Mouse (Mus musculus): ENCODE results near the gene 4930469K13Rik. TPM values are rescaled to one million over a fixed set of nuclear protein-coding genes. Genes with fewer than 3 reads are reported as not detected.
A peak's percentile ranks its signal among the peaks of the same experiment; 100 is the strongest.

Gene 4930469K13Rik
- polyA plus RNA-seq, 1 experiment from 2014 or later, result not detected

DNA sequence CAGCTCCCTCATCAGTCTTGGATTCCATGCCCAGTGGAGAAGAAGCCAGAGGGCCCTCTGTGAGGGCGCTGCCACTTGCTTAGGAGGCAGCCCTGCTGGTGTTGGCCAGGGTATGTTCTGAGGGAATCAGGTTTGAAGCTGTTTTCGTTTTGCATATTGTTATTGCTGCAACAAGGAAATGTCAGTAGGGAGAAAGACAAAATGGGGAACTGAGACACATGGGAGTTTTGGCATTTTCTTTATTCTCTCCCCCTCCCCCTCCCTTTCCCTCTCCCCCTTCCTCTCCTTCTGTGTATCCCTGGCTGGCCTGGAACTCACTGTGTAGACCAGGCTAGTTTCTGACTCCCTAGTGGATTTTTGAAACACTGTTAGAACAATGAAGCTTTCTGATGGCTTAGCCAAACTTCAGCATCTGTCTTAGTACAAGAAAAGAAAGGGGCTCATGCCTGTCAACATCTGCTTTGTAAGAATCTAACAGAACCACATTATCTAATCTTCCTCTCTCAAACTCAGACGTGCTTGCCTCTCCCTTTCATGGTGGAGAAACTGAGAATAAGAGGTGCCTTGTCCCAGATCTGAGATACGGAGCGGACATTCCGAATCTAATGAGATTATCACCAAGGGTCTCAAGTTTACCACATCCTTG is 86.2 kb downstream of the 4930469K13Rik start:
- Histone ChIP-seq H3K4me3 (ENCODE audit: low read depth, low read length) (no peak overlapping the region), H3K36me3 (ENCODE audit: control insufficient read depth, insufficient read depth, low read length) (no peaks in the 10 kb centered on the region), H3K27ac (ENCODE audit: low read depth, low read length) (no peak overlapping the region), H3K9ac (ENCODE audit: low read depth, low read length) (no peak overlapping the region), H3K4me1 (replicated peaks; ENCODE audit: control insufficient read depth, insufficient read depth, low read length) (no peaks in the 10 kb centered on the region), H3K9me3 (ENCODE audit: control insufficient read depth, low read length) (no peaks in the 10 kb centered on the region), H3K27me3 (replicated peaks; ENCODE audit: control insufficient read depth, insufficient read depth, low read length) (no peaks in the 10 kb centered on the region), H3K4me2 (no peak overlapping the region)
- DNase-seq (ENCODE audit: low spot score), result no peak
- ATAC-seq (replicated peaks; ENCODE audit: low FRiP score), result no peak
- 56% methylated on average over 6 of the region's 6 CpGs for WGBS

GRCm38 (mm10) chr11:34010859-34011172 is 87.5 kb downstream of the 4930469K13Rik start:
- no peak overlapping the region for H3K4me2 ChIP-seq
- H3K4me3 ChIP-seq (ENCODE audit: low read depth, low read length), result no peak overlapping the region
- DNase-seq (ENCODE audit: low spot score), result no peak
- 57% methylated on average over 4 of the region's 4 CpGs for WGBS
- H3K27me3 ChIP-seq (replicated peaks; ENCODE audit: control insufficient read depth, insufficient read depth, low read length), result no peaks in the 10 kb centered on the region
- H3K4me1 ChIP-seq (replicated peaks; ENCODE audit: control insufficient read depth, insufficient read depth, low read length), result no peaks in the 10 kb centered on the region
- H3K36me3 ChIP-seq (ENCODE audit: control insufficient read depth, insufficient read depth, low read length), result no peaks in the 10 kb centered on the region
- H3K9ac ChIP-seq (ENCODE audit: low read depth, low read length), result no peak overlapping the region
- H3K9me3 ChIP-seq (ENCODE audit: control insufficient read depth, low read length), result no peaks in the 10 kb centered on the region
- 0 out of 2 replicates have a peak, but pooled peaks have one; percentile 33 for ATAC-seq (replicated peaks; ENCODE audit: low FRiP score)
- H3K27ac ChIP-seq (ENCODE audit: low read depth, low read length), result no peak overlapping the region

GRCm38 (mm10) chr11:34010133-34010858 is 88.1 kb downstream of the 4930469K13Rik start:
- Histone ChIP-seq H3K27ac (ENCODE audit: low read depth, low read length) (no peak overlapping the region; the same call in 1 of the 2 replicates), H3K4me3 (ENCODE audit: low read depth, low read length) (no peak overlapping the region), H3K9me3 (ENCODE audit: control insufficient read depth, low read length) (no peaks in the 10 kb centered on the region), H3K4me2 (no peak overlapping the region), H3K4me1 (replicated peaks; ENCODE audit: control insufficient read depth, insufficient read depth, low read length) (no peaks in the 10 kb centered on the region), H3K27me3 (replicated peaks; ENCODE audit: control insufficient read depth, insufficient read depth, low read length) (no peaks in the 10 kb centered on the region), H3K9ac (ENCODE audit: low read depth, low read length) (no peak overlapping the region), H3K36me3 (ENCODE audit: control insufficient read depth, insufficient read depth, low read length) (no peaks in the 10 kb centered on the region)
- ATAC-seq (replicated peaks; ENCODE audit: low FRiP score), result peak; percentile 4; the same call in 1 of the 2 replicates
- no peak for DNase-seq (ENCODE audit: low spot score)
- WGBS, result 54% methylated on average over 7 of the region's 7 CpGs

GRCm38 (mm10) chr11:34009316-34010087 is 88.9 kb downstream of the 4930469K13Rik start:
- H3K27ac ChIP-seq (ENCODE audit: low read depth, low read length), result peak overlapping the region; percentile 39; the same call in 1 of the 2 replicates
- 54% methylated on average over 12 of the region's 12 CpGs for WGBS
- ATAC-seq (replicated peaks; ENCODE audit: low FRiP score), result no peak

DNA sequence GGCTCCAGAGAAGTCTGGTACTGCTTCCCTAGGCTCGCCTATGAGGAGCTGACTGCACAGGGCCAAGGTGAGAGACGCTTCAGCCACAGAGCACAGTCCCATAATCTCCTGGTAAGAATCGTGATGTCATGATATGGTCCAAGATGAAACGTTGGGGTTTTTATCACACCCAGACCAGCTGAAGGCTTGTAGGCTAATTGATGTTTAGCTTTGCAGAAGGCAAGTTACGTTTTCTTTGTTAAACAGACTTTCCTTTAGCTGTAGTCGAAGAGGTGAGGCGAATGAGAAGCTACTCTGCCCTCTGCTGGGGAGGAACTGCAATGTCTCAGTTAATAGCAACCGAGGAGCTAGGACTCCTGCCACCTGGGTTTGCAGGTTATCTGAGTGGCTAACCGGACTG is 89.7 kb downstream of the 4930469K13Rik start:
- peak overlapping the region; percentile 54 for H3K9ac ChIP-seq (ENCODE audit: low read depth, low read length)
- no peaks in the 10 kb centered on the region for H3K27me3 ChIP-seq (replicated peaks; ENCODE audit: control insufficient read depth, insufficient read depth, low read length)
- H3K9me3 ChIP-seq (ENCODE audit: control insufficient read depth, low read length), result no peaks in the 10 kb centered on the region
- H3K27ac ChIP-seq (ENCODE audit: low read depth, low read length), result peak overlapping the region; percentile 81
- H3K4me2 ChIP-seq, result peak overlapping the region; percentile 68
- no peaks in the 10 kb centered on the region for H3K4me1 ChIP-seq (replicated peaks; ENCODE audit: control insufficient read depth, insufficient read depth, low read length)
- DNase-seq (ENCODE audit: low spot score) (peak; percentile 56), ATAC-seq (replicated peaks; ENCODE audit: low FRiP score) (peak; percentile 65)
- H3K36me3 ChIP-seq (ENCODE audit: control insufficient read depth, insufficient read depth, low read length), result no peaks in the 10 kb centered on the region
- peak overlapping the region; percentile 26 for H3K4me3 ChIP-seq (ENCODE audit: low read depth, low read length)
- 23% methylated on average over 9 of the region's 9 CpGs for WGBS

More at GRCm38 (mm10) chr11:34009316-34010087, 88.9 kb downstream of the 4930469K13Rik start:
- H3K4me2 ChIP-seq, result no peak overlapping the region
- no peaks in the 10 kb centered on the region for H3K9me3 ChIP-seq (ENCODE audit: control insufficient read depth, low read length)
- H3K27me3 ChIP-seq (replicated peaks; ENCODE audit: control insufficient read depth, insufficient read depth, low read length), result no peaks in the 10 kb centered on the region
- H3K4me3 ChIP-seq (ENCODE audit: low read depth, low read length), result no peak overlapping the region
- DNase-seq (ENCODE audit: low spot score), result no peak
- no peaks in the 10 kb centered on the region for H3K36me3 ChIP-seq (ENCODE audit: control insufficient read depth, insufficient read depth, low read length)
- no peaks in the 10 kb centered on the region for H3K4me1 ChIP-seq (replicated peaks; ENCODE audit: control insufficient read depth, insufficient read depth, low read length)
- H3K9ac ChIP-seq (ENCODE audit: low read depth, low read length), result no peak overlapping the region

DNA sequence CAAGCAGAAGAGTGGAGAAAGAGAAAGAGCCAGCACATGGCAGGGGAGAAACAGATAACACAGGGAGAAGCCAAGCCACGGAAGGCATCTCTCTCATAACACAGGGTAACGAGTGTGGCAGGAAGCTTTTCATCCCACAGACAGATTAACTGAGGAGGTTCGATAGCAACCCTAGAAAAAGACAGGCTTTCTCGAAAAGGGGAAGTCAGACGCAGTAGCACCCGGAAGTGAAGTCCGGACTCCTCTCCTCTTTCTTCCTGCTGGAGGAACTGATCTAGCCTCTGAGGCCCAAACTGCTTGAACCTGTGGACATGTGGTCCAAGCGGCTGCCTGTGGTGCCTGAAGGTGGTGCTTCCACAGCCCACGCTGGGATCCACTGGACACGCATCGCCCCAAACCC is 90.1 kb downstream of the 4930469K13Rik start:
- no peaks in the 10 kb centered on the region for H3K27me3 ChIP-seq (replicated peaks; ENCODE audit: control insufficient read depth, insufficient read depth, low read length)
- peak overlapping the region; percentile 68 for H3K4me2 ChIP-seq
- no peak for DNase-seq (ENCODE audit: low spot score)
- WGBS, result 26% methylated on average over 11 of the region's 11 CpGs
- H3K4me1 ChIP-seq (replicated peaks; ENCODE audit: control insufficient read depth, insufficient read depth, low read length), result no peaks in the 10 kb centered on the region
- H3K27ac ChIP-seq (ENCODE audit: low read depth, low read length), result peak overlapping the region; percentile 81
- H3K9me3 ChIP-seq (ENCODE audit: control insufficient read depth, low read length), result no peaks in the 10 kb centered on the region
- peak overlapping the region; percentile 54 for H3K9ac ChIP-seq (ENCODE audit: low read depth, low read length)
- H3K4me3 ChIP-seq (ENCODE audit: low read depth, low read length), result peak overlapping the region; percentile 26
- ATAC-seq (replicated peaks; ENCODE audit: low FRiP score), result peak; percentile 63; the same call in 1 of the 2 replicates
- no peaks in the 10 kb centered on the region for H3K36me3 ChIP-seq (ENCODE audit: control insufficient read depth, insufficient read depth, low read length)

- no peaks in the 10 kb centered on the region for H3K9me3 ChIP-seq (ENCODE audit: control insufficient read depth, low read length)
- no peak overlapping the region for H3K27ac ChIP-seq (ENCODE audit: low read depth, low read length)
- H3K9ac ChIP-seq (ENCODE audit: low read depth, low read length), result no peak overlapping the region
- no peaks in the 10 kb centered on the region for H3K4me1 ChIP-seq (replicated peaks; ENCODE audit: control insufficient read depth, insufficient read depth, low read length)
- WGBS, result 65% methylated on average over 2 of the region's 2 CpGs
- H3K27me3 ChIP-seq (replicated peaks; ENCODE audit: control insufficient read depth, insufficient read depth, low read length), result no peaks in the 10 kb centered on the region
- DNase-seq (ENCODE audit: low spot score), result no peak
- H3K4me2 ChIP-seq, result peak overlapping the region; percentile 68
- ATAC-seq (replicated peaks; ENCODE audit: low FRiP score), result no peak
- H3K36me3 ChIP-seq (ENCODE audit: control insufficient read depth, insufficient read depth, low read length), result no peaks in the 10 kb centered on the region
- no peak overlapping the region for H3K4me3 ChIP-seq (ENCODE audit: low read depth, low read length)
Measured at GRCm38 (mm10) chr11:34007616-34008015, 90.7 kb downstream of the 4930469K13Rik start.

GRCm38 (mm10) chr11:34002593-34002965 is 95.8 kb downstream of the 4930469K13Rik start:
- no peaks in the 10 kb centered on the region for H3K9me3 ChIP-seq (ENCODE audit: control insufficient read depth, low read length)
- no peak for ATAC-seq (replicated peaks; ENCODE audit: low FRiP score)
- no peak overlapping the region for H3K27ac ChIP-seq (ENCODE audit: low read depth, low read length)
- H3K4me3 ChIP-seq (ENCODE audit: low read depth, low read length), result no peak overlapping the region
- 61% methylated on average over 5 of the region's 5 CpGs for WGBS
- no peak for DNase-seq (ENCODE audit: low spot score)
- no peaks in the 10 kb centered on the region for H3K36me3 ChIP-seq (ENCODE audit: control insufficient read depth, insufficient read depth, low read length)
- H3K27me3 ChIP-seq (replicated peaks; ENCODE audit: control insufficient read depth, insufficient read depth, low read length), result 0 out of 2 replicates have a peak, but pooled peaks cover 3% of the 10 kb centered on the region
- no peak overlapping the region for H3K9ac ChIP-seq (ENCODE audit: low read depth, low read length)
- H3K4me1 ChIP-seq (replicated peaks; ENCODE audit: control insufficient read depth, insufficient read depth, low read length), result no peaks in the 10 kb centered on the region
- no peak overlapping the region for H3K4me2 ChIP-seq

Measured in liver, embryonic 11.5 days (tissue).